8 mouse cellular contexts compared by ENCODE assay signal in genomic region chr7:35687229-35687628, GRCm38 (mm10). TPM values are rescaled to one million over a fixed set of nuclear protein-coding genes. Genes with fewer than 3 reads are reported as not detected.
DNase-seq lines count a peak whose midpoint lies in the region; ATAC-seq lines count a peak whose summit lies in the region.

No protein-coding gene starts in this region.

- no peak overlapping the region for H3K4me3 ChIP-seq in embryonic facial prominence, embryonic 15.5 days (replicated peaks)
- H3K4me3 ChIP-seq in intestine, embryonic 14.5 days (ENCODE audit: low read depth, low read length): no peak overlapping the region
- 0 out of 2 replicates have a peak overlapping the region, but pooled peaks have one; percentile 5 for H3K4me3 ChIP-seq in liver, embryonic 13.5 days (replicated peaks)
- no peak overlapping the region for H3K4me3 ChIP-seq in neural tube, embryonic 14.5 days (ENCODE audit: low read depth, low read length)

- 33% methylated on average over 10 of the region's 10 CpGs for WGBS in embryonic facial prominence, embryonic 15.5 days
- 22% methylated on average over 10 of the region's 10 CpGs for WGBS in intestine, embryonic 14.5 days
- WGBS in liver, embryonic 13.5 days (ENCODE audit: insufficient replicate concordance): 34% methylated on average over 10 of the region's 10 CpGs
- 23% methylated on average over 10 of the region's 10 CpGs for WGBS in neural tube, embryonic 14.5 days

- no peaks in the 10 kb centered on the region for H3K27me3 ChIP-seq in embryonic facial prominence, embryonic 15.5 days
- no peaks in the 10 kb centered on the region for H3K27me3 ChIP-seq in intestine, embryonic 14.5 days (replicated peaks; ENCODE audit: control insufficient read depth, insufficient read depth, low read length)
- no peaks in the 10 kb centered on the region for H3K27me3 ChIP-seq in liver, embryonic 13.5 days
- H3K27me3 ChIP-seq in neural tube, embryonic 14.5 days (ENCODE audit: control insufficient read depth, insufficient read depth, low read length): no peaks in the 10 kb centered on the region

- no peak overlapping the region for H3K27ac ChIP-seq in embryonic facial prominence, embryonic 15.5 days (replicated peaks)
- H3K27ac ChIP-seq in intestine, embryonic 14.5 days (ENCODE audit: low read depth): no peak overlapping the region
- no peak overlapping the region for H3K27ac ChIP-seq in liver, embryonic 13.5 days
- no peak overlapping the region for H3K27ac ChIP-seq in neural tube, embryonic 14.5 days (ENCODE audit: low read depth, low read length)

- peaks cover 36% of the 10 kb centered on the region for H3K4me1 ChIP-seq in embryonic facial prominence, embryonic 15.5 days
- H3K4me1 ChIP-seq in intestine, embryonic 14.5 days (replicated peaks; ENCODE audit: control insufficient read depth, insufficient read depth, low read length): peaks cover 4% of the 10 kb centered on the region; the same call in 1 of the 2 replicates
- H3K4me1 ChIP-seq in liver, embryonic 13.5 days (replicated peaks): peaks cover 18% of the 10 kb centered on the region
- peaks cover 4% of the 10 kb centered on the region; the same call in 1 of the 2 replicates for H3K4me1 ChIP-seq in neural tube, embryonic 14.5 days (ENCODE audit: control insufficient read depth, insufficient read depth, low read length)

- intact Hi-C loops in gastrocnemius, postnatal 14 days (cut with DNase I; ENCODE audit: low total_unique reads): no loop called here

- no peaks in the 10 kb centered on the region for H3K9me3 ChIP-seq in embryonic facial prominence, embryonic 15.5 days (replicated peaks)
- no peaks in the 10 kb centered on the region for H3K9me3 ChIP-seq in intestine, embryonic 14.5 days (ENCODE audit: control insufficient read depth, low read length)
- no peaks in the 10 kb centered on the region for H3K9me3 ChIP-seq in liver, embryonic 13.5 days (replicated peaks)
- no peaks in the 10 kb centered on the region for H3K9me3 ChIP-seq in neural tube, embryonic 14.5 days (ENCODE audit: control insufficient read depth, low read length)

- no peak overlapping the region for H3K9ac ChIP-seq in embryonic facial prominence, embryonic 15.5 days
- H3K9ac ChIP-seq in intestine, embryonic 14.5 days (ENCODE audit: low read length): no peak overlapping the region
- no peak overlapping the region for H3K9ac ChIP-seq in liver, embryonic 13.5 days
- no peak overlapping the region for H3K9ac ChIP-seq in neural tube, embryonic 14.5 days (replicated peaks; ENCODE audit: low read depth, low read length)

- H3K36me3 ChIP-seq in embryonic facial prominence, embryonic 15.5 days: no peaks in the 10 kb centered on the region; the same call in 1 of the 2 replicates
- peaks cover 17% of the 10 kb centered on the region for H3K36me3 ChIP-seq in intestine, embryonic 14.5 days (ENCODE audit: control insufficient read depth, insufficient read depth, low read length)
- H3K36me3 ChIP-seq in liver, embryonic 13.5 days: peaks cover 5% of the 10 kb centered on the region; the same call in 1 of the 2 replicates
- no peaks in the 10 kb centered on the region for H3K36me3 ChIP-seq in neural tube, embryonic 14.5 days (ENCODE audit: control insufficient read depth, insufficient read depth, low read length)

- no peak for ATAC-seq in embryonic facial prominence, embryonic 15.5 days (ENCODE audit: insufficient number of reproducible peaks, low FRiP score, low TSS enrichment, low read depth)
- peak; percentile 48; the same call in 1 of the 2 replicates for ATAC-seq in intestine, embryonic 14.5 days (replicated peaks; ENCODE audit: low FRiP score, low TSS enrichment, low read depth)
- ATAC-seq in liver, embryonic 13.5 days (ENCODE audit: low read depth): peak; percentile 54; the same call in 1 of the 2 replicates
- ATAC-seq in neural tube, embryonic 14.5 days (ENCODE audit: low read depth): no peak

- DNase-seq in gastrocnemius, postnatal 10 days: peak; percentile 27
- no peak for DNase-seq in gastrocnemius, postnatal 25 days
- no peak for DNase-seq in intestine, embryonic 14.5 days (ENCODE audit: low spot score)
- DNase-seq in liver, embryonic 13.5 days: no peak
- DNase-seq in right cerebral cortex, postnatal 14 days: no peak
- DNase-seq in gastrocnemius, postnatal 14 days: no peak

- H3K4me2 ChIP-seq in embryonic facial prominence, embryonic 15.5 days (replicated peaks): peak overlapping the region; percentile 30
- peak overlapping the region; percentile 37 for H3K4me2 ChIP-seq in intestine, embryonic 14.5 days (ENCODE audit: low read length)
- peak overlapping the region; percentile 43 for H3K4me2 ChIP-seq in liver, embryonic 13.5 days
- H3K4me2 ChIP-seq in neural tube, embryonic 14.5 days (ENCODE audit: low read depth, low read length): peak overlapping the region; percentile 12; the same call in 1 of the 2 replicates

RNA-seq across cellular contexts. Expression of gene Pdcd5, which starts 39.9 kb away (rescaled TPM):
- total RNA-seq in gastrocnemius, postnatal 10 days (2021): 100 to 1,000 TPM; 133 to 141 TPM
- 100 to 1,000 TPM; 110 to 118 TPM for total RNA-seq in gastrocnemius, postnatal 25 days (2021)
- polyA plus RNA-seq in embryonic facial prominence, embryonic 15.5 days (2015; fragmentation: Nextera tagmentation; extraction: Ambion mirVana): 232 and 243 TPM in 2 replicates
- 260 and 278 TPM in 2 replicates for polyA plus RNA-seq in intestine, embryonic 14.5 days (2014; fragmentation: Nextera tagmentation; extraction: Ambion mirVana)
- polyA plus RNA-seq in liver, embryonic 13.5 days (2015; fragmentation: Nextera tagmentation; extraction: Ambion mirVana): 167 and 169 TPM in 2 replicates
- polyA plus RNA-seq in neural tube, embryonic 14.5 days (2014; fragmentation: Nextera tagmentation; extraction: Ambion mirVana): 285 and 291 TPM in 2 replicates
- 100 to 1,000 TPM; 109 to 122 TPM for total RNA-seq in gastrocnemius, postnatal 14 days (2021)

Comparison
In these comparisons a context has a peak if more than half of its experiments do, and no peak if none do; other contexts are left out.
1. ATAC-seq: peak in intestine, embryonic 14.5 days (single experiment) and liver, embryonic 13.5 days (single experiment); none in embryonic facial prominence, embryonic 15.5 days (single experiment) and neural tube, embryonic 14.5 days (single experiment).
2. Peak in every context shown above with its lines, with median percentiles within 50 percentile points of each other: H3K4me2 ChIP-seq.